Mouse (Mus musculus) lung, adult 2 months (tissue): Measurements from ENCODE around the gene Atg7.

ENCODE experiments used
- CTCF ChIP-seq: fragments of 200-500 bp; IDR thresholded peaks from 2 replicates; pipeline ENCODE4 v1.5.1; 2011; ENCODE audit warnings: mild to moderate bottlenecking, low read length, control low read depth; ENCODE audit not compliant: insufficient read depth
- POLR2A ChIP-seq: fragments of 200-500 bp; IDR thresholded peaks from 2 replicates; pipeline ENCODE4 v1.6.1; 2011; ENCODE audit warnings: low read depth, mild to moderate bottlenecking, control low read depth, low read length, borderline replicate concordance; ENCODE audit errors: extremely low read depth

GRCm38 (mm10) chr6:114904233-114904632 is 261.3 kb downstream of the Atg7 start:
- no peak for TF ChIP-seq POLR2A
- no peak for TF ChIP-seq CTCF
